Mouse (Mus musculus): ENCODE results near the gene Cul4a. TPM values are rescaled to one million over a fixed set of nuclear protein-coding genes. Genes with fewer than 3 reads are reported as not detected.

Gene Cul4a
- polyA plus RNA-seq, 1 experiment from 2014 or later: 47.1 TPM

DNA sequence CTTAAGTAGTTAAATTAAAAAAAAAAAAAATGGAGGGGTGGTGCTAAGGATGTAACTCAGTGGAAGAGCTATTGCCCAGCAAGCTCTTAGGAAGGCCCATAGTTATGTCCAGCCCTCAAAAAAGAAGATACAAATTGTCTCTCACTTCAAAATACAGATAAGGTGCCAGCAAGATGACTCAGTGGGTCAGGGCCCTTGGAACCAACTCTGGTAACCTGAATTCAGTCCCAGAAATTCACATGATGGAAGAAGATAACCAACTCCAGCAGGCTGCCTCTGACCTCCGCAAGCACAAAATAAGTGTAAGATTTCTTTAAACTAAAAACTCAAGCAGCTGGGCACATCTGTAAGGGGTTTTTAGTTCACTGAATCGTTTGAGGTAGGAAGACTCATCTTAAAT is 43.1 kb downstream of the Cul4a start:
- 74% methylated on average over 2 of the region's 2 CpGs for whole genome bisulfite sequencing

DNA sequence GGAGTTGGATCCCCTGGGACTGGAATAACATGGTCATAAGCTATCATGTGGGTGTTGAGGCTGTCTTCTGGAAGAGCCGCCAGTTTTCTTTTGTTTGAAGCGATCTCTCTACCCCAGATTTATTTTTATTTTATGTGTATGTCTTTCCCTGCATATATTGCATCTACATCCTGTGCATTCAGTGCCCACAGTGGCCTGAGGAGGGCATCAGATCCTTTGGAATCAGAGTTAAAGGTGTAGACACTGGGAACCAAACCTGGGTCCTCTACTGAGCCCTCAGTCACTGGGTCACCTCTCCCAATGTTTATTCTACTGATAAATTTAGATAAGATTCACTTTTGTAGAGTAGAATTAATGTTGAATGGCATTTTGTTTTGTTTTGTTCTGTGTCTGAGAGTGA is 43.9 kb downstream of the Cul4a start:
- Histone ChIP-seq H3K4me2 (replicated peaks; ENCODE audit: low read depth) (no peak overlapping the region), H3K27ac (replicated peaks) (no peak overlapping the region), H3K27me3 (ENCODE audit: control insufficient read depth, insufficient read depth, low read length) (no peaks in the 10 kb centered on the region), H3K36me3 (ENCODE audit: control insufficient read depth, insufficient read depth, low read length) (peaks cover 18% of the 10 kb centered on the region), H3K4me3 (ENCODE audit: low read depth, low read length) (no peak overlapping the region), H3K9ac (ENCODE audit: low read length) (no peak overlapping the region), H3K4me1 (replicated peaks; ENCODE audit: control insufficient read depth, insufficient read depth) (no peaks in the 10 kb centered on the region), H3K9me3 (ENCODE audit: control insufficient read depth, low read length) (no peaks in the 10 kb centered on the region)
- no peak for DNase-seq (ENCODE audit: low spot score)
- no peak for ATAC-seq (ENCODE audit: low FRiP score, low TSS enrichment)
- peak; percentile 38 for TF ChIP-seq CTCF (IDR thresholded peaks at IDR 0.05; ENCODE audit: low read depth)
- TF ChIP-seq EP300 (optimal IDR thresholded peaks at IDR 0.05): no peak
- 95% methylated on average over 2 of the region's 2 CpGs for WGBS

More for the DNA sequence above, 43.1 kb downstream of the Cul4a start:
- no peak for ATAC-seq (ENCODE audit: low FRiP score, low TSS enrichment)
- H3K27me3 ChIP-seq (ENCODE audit: control insufficient read depth, insufficient read depth, low read length): no peaks in the 10 kb centered on the region
- H3K4me1 ChIP-seq (replicated peaks; ENCODE audit: control insufficient read depth, insufficient read depth): no peaks in the 10 kb centered on the region
- H3K27ac ChIP-seq (replicated peaks): no peak overlapping the region
- no peak overlapping the region for H3K9ac ChIP-seq (ENCODE audit: low read length)
- TF ChIP-seq EP300 (optimal IDR thresholded peaks at IDR 0.05): no peak
- TF ChIP-seq CTCF (IDR thresholded peaks at IDR 0.05; ENCODE audit: low read depth): no peak
- no peak for DNase-seq (ENCODE audit: low spot score)
- peaks cover 20% of the 10 kb centered on the region for H3K36me3 ChIP-seq (ENCODE audit: control insufficient read depth, insufficient read depth, low read length)
- H3K4me2 ChIP-seq (replicated peaks; ENCODE audit: low read depth): no peak overlapping the region
- no peaks in the 10 kb centered on the region for H3K9me3 ChIP-seq (ENCODE audit: control insufficient read depth, low read length)
- H3K4me3 ChIP-seq (ENCODE audit: low read depth, low read length): no peak overlapping the region

DNA sequence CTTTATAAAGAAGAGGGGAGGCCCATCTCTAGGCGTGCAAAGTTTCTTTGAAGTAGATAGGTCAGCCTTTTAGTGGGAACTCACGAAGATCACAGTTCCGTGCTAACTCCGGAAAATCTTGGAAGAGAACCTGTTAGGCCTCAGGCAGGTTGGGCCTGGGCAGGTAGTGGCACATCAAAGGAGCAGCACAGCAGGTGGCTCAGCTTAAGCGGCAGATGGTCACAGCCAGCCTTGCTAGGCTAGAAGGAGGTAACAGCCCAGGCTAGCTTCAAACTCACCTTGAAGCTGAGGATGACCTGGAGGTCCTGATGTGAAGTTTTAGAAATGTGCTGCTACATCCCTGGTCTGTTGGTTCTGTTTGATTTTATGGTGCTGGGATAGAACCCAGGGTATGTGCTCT is 44.4 kb downstream of the Cul4a start:
- Histone ChIP-seq H3K9ac (ENCODE audit: low read length) (no peak overlapping the region), H3K4me1 (replicated peaks; ENCODE audit: control insufficient read depth, insufficient read depth) (no peaks in the 10 kb centered on the region), H3K27me3 (ENCODE audit: control insufficient read depth, insufficient read depth, low read length) (no peaks in the 10 kb centered on the region), H3K9me3 (ENCODE audit: control insufficient read depth, low read length) (no peaks in the 10 kb centered on the region), H3K4me3 (ENCODE audit: low read depth, low read length) (no peak overlapping the region), H3K36me3 (ENCODE audit: control insufficient read depth, insufficient read depth, low read length) (peaks cover 14% of the 10 kb centered on the region), H3K4me2 (replicated peaks; ENCODE audit: low read depth) (no peak overlapping the region), H3K27ac (replicated peaks) (no peak overlapping the region)
- WGBS: 48% methylated on average over 5 of the region's 5 CpGs
- ATAC-seq (ENCODE audit: low FRiP score, low TSS enrichment): no peak
- no peak for DNase-seq (ENCODE audit: low spot score)
- TF ChIP-seq CTCF (IDR thresholded peaks at IDR 0.05; ENCODE audit: low read depth) (no peak), EP300 (optimal IDR thresholded peaks at IDR 0.05) (no peak)

DNA sequence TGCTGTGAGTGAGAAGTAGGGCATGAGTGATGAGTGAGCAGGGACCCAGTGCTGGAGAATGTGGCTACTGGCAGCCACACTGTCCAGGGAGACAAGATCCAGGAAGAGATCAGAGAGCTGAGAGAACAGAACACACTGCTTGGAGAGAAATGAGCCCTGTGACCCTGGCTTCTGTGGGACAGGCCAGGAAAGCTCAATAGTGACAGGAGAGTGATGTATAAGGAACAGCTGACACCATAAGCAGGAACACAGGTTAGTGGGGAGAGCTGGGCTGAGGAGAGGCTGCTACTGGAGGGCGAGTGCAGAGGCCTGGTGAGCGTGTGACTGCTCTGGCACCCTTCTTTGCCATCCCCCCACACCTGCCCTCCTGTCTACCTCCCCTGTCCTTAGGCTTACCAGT is 45.5 kb downstream of the Cul4a start:
- ATAC-seq (ENCODE audit: low FRiP score, low TSS enrichment) (no peak), DNase-seq (ENCODE audit: low spot score) (no peak)
- 96% methylated on average over 2 of the region's 2 CpGs for WGBS

DNA sequence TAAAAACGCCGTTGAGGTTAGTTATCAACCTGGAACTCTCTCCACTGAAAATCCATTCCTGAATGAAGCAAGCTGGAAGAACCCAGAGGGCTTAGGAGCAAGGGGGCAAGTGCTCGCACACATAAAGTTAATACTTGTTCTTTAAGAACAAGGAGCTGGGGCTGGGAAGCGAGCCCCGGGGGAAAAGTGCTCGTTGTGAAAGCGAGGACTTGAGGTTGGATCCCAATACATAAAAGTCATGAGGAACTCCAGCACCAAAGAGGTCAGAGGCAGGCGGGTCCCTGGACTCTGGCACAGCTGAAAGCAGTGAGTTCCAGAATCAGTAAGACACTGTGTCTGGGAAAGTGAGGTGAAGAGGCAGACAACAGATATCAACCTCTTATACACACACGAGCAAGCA is 48.7 kb downstream of the Cul4a start:
- no peak for ATAC-seq (ENCODE audit: low FRiP score, low TSS enrichment)
- no peaks in the 10 kb centered on the region; the same call in 1 of the 2 replicates for H3K36me3 ChIP-seq (ENCODE audit: control insufficient read depth, insufficient read depth, low read length)
- WGBS: 82% methylated on average over 9 of the region's 9 CpGs

More for the DNA sequence above, 45.5 kb downstream of the Cul4a start:
- H3K4me2 ChIP-seq (replicated peaks; ENCODE audit: low read depth): no peak overlapping the region
- no peak overlapping the region for H3K9ac ChIP-seq (ENCODE audit: low read length)
- H3K4me1 ChIP-seq (replicated peaks; ENCODE audit: control insufficient read depth, insufficient read depth): no peaks in the 10 kb centered on the region
- H3K36me3 ChIP-seq (ENCODE audit: control insufficient read depth, insufficient read depth, low read length): peaks cover 7% of the 10 kb centered on the region
- no peaks in the 10 kb centered on the region for H3K9me3 ChIP-seq (ENCODE audit: control insufficient read depth, low read length)
- H3K4me3 ChIP-seq (ENCODE audit: low read depth, low read length): no peak overlapping the region
- TF ChIP-seq EP300 (optimal IDR thresholded peaks at IDR 0.05) (no peak), CTCF (IDR thresholded peaks at IDR 0.05; ENCODE audit: low read depth) (no peak)
- no peaks in the 10 kb centered on the region for H3K27me3 ChIP-seq (ENCODE audit: control insufficient read depth, insufficient read depth, low read length)
- no peak overlapping the region for H3K27ac ChIP-seq (replicated peaks)

DNA sequence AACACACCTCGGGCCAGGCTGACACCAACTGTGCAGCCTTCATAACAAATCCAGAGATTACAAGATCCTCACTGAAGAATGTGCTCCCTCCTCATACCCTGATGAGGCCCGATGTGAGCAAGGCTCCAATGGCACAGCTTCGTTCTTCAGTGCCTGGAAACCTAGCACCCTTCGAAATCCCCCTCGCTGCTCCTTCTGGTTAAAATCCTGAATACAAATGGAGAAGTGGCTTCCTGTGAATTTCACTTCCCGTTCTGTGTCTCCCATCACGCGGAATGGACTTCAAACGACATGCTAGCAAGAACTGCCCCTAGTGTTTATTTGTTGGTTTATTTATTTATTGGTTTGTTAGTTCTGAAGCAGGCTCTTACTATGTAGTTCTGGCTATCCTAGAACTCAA is 49.9 kb downstream of the Cul4a start:
- TF ChIP-seq EP300 (optimal IDR thresholded peaks at IDR 0.05) (no peak), CTCF (IDR thresholded peaks at IDR 0.05; ENCODE audit: low read depth) (no peak)
- Histone ChIP-seq H3K27me3 (ENCODE audit: control insufficient read depth, insufficient read depth, low read length) (no peaks in the 10 kb centered on the region), H3K4me1 (replicated peaks; ENCODE audit: control insufficient read depth, insufficient read depth) (peaks cover 3% of the 10 kb centered on the region), H3K36me3 (ENCODE audit: control insufficient read depth, insufficient read depth, low read length) (no peaks in the 10 kb centered on the region), H3K4me2 (replicated peaks; ENCODE audit: low read depth) (no peak overlapping the region), H3K27ac (replicated peaks) (no peak overlapping the region), H3K4me3 (ENCODE audit: low read depth, low read length) (no peak overlapping the region), H3K9me3 (ENCODE audit: control insufficient read depth, low read length) (no peaks in the 10 kb centered on the region), H3K9ac (ENCODE audit: low read length) (no peak overlapping the region)
- 67% methylated on average over 9 of the region's 9 CpGs for WGBS
- no peak for ATAC-seq (ENCODE audit: low FRiP score, low TSS enrichment)
- no peak for DNase-seq (ENCODE audit: low spot score)

More for the DNA sequence above, 48.7 kb downstream of the Cul4a start:
- Histone ChIP-seq H3K9me3 (ENCODE audit: control insufficient read depth, low read length) (no peaks in the 10 kb centered on the region), H3K4me3 (ENCODE audit: low read depth, low read length) (no peak overlapping the region), H3K9ac (ENCODE audit: low read length) (no peak overlapping the region), H3K4me1 (replicated peaks; ENCODE audit: control insufficient read depth, insufficient read depth) (no peaks in the 10 kb centered on the region), H3K27me3 (ENCODE audit: control insufficient read depth, insufficient read depth, low read length) (no peaks in the 10 kb centered on the region), H3K27ac (replicated peaks) (no peak overlapping the region), H3K4me2 (replicated peaks; ENCODE audit: low read depth) (no peak overlapping the region)
- DNase-seq (ENCODE audit: low spot score): no peak
- TF ChIP-seq EP300 (optimal IDR thresholded peaks at IDR 0.05): no peak
- no peak for TF ChIP-seq CTCF (IDR thresholded peaks at IDR 0.05; ENCODE audit: low read depth)

Data from stomach, postnatal 0 days (tissue).